In the genomic region with DNA sequence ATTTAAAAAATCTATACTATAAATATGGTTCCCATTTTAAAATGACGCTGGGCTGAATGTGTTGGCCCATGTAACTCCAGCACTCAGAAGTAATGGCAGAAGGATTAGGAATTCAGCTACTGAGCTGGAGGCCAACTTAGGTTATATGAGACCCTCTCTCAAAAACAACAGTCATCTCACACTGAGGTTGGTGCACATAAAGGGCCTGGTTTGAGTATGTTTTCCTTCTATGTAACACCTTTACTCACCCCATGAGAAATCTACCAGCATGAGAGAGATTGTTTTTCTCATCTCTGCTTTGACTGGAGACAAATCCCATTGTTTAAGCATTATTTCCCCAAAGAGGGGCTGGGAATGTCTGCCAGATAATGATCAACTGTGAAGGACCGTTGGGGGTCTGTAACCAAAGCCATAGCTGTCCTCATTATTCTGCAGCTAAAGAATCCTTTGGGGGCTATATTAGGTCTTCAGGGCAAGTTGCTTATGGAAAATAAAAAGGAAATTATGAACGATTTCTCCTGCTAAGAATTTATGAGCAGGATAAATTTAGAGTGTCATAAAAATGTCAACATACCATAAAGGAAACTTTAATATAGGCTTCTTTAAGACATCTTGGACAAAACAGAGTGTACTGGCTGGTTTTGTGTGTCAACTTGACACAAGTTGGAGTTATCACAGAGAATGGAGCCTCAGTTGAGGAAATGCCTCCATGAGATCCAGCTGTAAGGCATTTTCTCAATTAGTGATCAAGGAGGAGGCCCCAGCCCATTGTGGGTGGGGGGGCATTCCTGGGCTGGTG, we compare ENCODE assay signal across 24 mouse cellular contexts.
A peak's percentile ranks its signal among the peaks of the same experiment; 100 is the strongest.
DNase-seq lines count a peak whose midpoint lies in the region; ATAC-seq and TF ChIP-seq lines count a peak whose summit lies in the region.
"Had no signal": no experiment of that assay in that cellular context is flagged by ENCODE, and none has a peak within 500 bp of the region (broad histone marks: within the 10 kb centered on the region; RNA-seq: fewer than 3 reads in every experiment).

No protein-coding gene starts in this region.

- TF ChIP-seq CTCF in cerebellum, adult 2 months (IDR thresholded peaks at IDR 0.05; ENCODE audit: borderline replicate concordance, insufficient read depth, low read depth, low read length) = no peak

- 56% methylated on average over 3 of the region's 3 CpGs for WGBS in neural tube, embryonic 13.5 days
- 46% methylated on average over 3 of the region's 3 CpGs for WGBS in neural tube, embryonic 15.5 days
- 55% methylated on average over 3 of the region's 3 CpGs for WGBS in embryonic facial prominence, embryonic 14.5 days
- 53% methylated on average over 3 of the region's 3 CpGs for WGBS in limb, embryonic 12.5 days
- WGBS in limb, embryonic 15.5 days = 25% methylated on average over 3 of the region's 3 CpGs
- 82% methylated on average over 3 of the region's 3 CpGs for WGBS in cerebellum, adult 2 months

- peak; percentile 43; the same call in 1 of the 2 replicates for ATAC-seq in neural tube, embryonic 13.5 days (ENCODE audit: low read depth)
- no peak for ATAC-seq in neural tube, embryonic 15.5 days (ENCODE audit: low FRiP score)
- ATAC-seq in embryonic facial prominence, embryonic 14.5 days (ENCODE audit: low read depth) = no peak
- peak; percentile 56 for ATAC-seq in limb, embryonic 12.5 days (ENCODE audit: insufficient number of reproducible peaks, insufficient read depth, low FRiP score, low TSS enrichment, low read depth)
- 0 out of 2 replicates have a peak, but pooled peaks have one; percentile 69 for ATAC-seq in limb, embryonic 15.5 days (ENCODE audit: insufficient number of reproducible peaks, low FRiP score, low TSS enrichment, low read depth)
- ATAC-seq: CD4-positive, CD25-positive, alpha-beta regulatory T cell, adult 4 months; forebrain, embryonic 13.5 days; forebrain, postnatal 0 days had no signal

- H3K27me3 ChIP-seq in neural tube, embryonic 13.5 days = no peaks in the 10 kb centered on the region
- H3K27me3 ChIP-seq in neural tube, embryonic 15.5 days (replicated peaks) = no peaks in the 10 kb centered on the region
- H3K27me3 ChIP-seq in embryonic facial prominence, embryonic 14.5 days (replicated peaks; ENCODE audit: control insufficient read depth, insufficient read depth, low read length) = no peaks in the 10 kb centered on the region
- H3K27me3 ChIP-seq in limb, embryonic 12.5 days = no peaks in the 10 kb centered on the region
- no peaks in the 10 kb centered on the region for H3K27me3 ChIP-seq in limb, embryonic 15.5 days
- no peaks in the 10 kb centered on the region for H3K27me3 ChIP-seq in cerebellum, adult 2 months (ENCODE audit: control insufficient read depth, insufficient read depth, low read length)
- H3K27me3 ChIP-seq: embryonic facial prominence, embryonic 13.5 days; forebrain, embryonic 13.5 days; heart, embryonic 13.5 days; hindbrain, embryonic 12.5 days; hindbrain, embryonic 15.5 days had no signal

- no peaks in the 10 kb centered on the region for H3K9me3 ChIP-seq in neural tube, embryonic 13.5 days
- no peaks in the 10 kb centered on the region; the same call in 1 of the 2 replicates for H3K9me3 ChIP-seq in neural tube, embryonic 15.5 days (replicated peaks)
- no peaks in the 10 kb centered on the region for H3K9me3 ChIP-seq in embryonic facial prominence, embryonic 14.5 days (ENCODE audit: control insufficient read depth, low read length)
- H3K9me3 ChIP-seq in limb, embryonic 12.5 days = no peaks in the 10 kb centered on the region
- H3K9me3 ChIP-seq in limb, embryonic 15.5 days = no peaks in the 10 kb centered on the region
- H3K9me3 ChIP-seq: embryonic facial prominence, embryonic 13.5 days; forebrain, embryonic 10.5 days; forebrain, embryonic 13.5 days; heart, embryonic 10.5 days; heart, embryonic 13.5 days; hindbrain, embryonic 12.5 days; hindbrain, embryonic 15.5 days had no signal

- H3K4me3 ChIP-seq in neural tube, embryonic 13.5 days = no peak overlapping the region
- no peak overlapping the region for H3K4me3 ChIP-seq in neural tube, embryonic 15.5 days (replicated peaks)
- no peak overlapping the region for H3K4me3 ChIP-seq in embryonic facial prominence, embryonic 14.5 days (ENCODE audit: low read depth, low read length)
- H3K4me3 ChIP-seq in limb, embryonic 12.5 days (replicated peaks) = no peak overlapping the region
- H3K4me3 ChIP-seq in limb, embryonic 15.5 days = no peak overlapping the region
- no peak overlapping the region for H3K4me3 ChIP-seq in cerebellum, adult 2 months (replicated peaks; ENCODE audit: insufficient read depth, low read depth, low read length)
- H3K4me3 ChIP-seq: embryonic facial prominence, embryonic 13.5 days; forebrain, embryonic 10.5 days; forebrain, embryonic 13.5 days; gastrocnemius, adult 2 months; heart, adult 2 months; heart, embryonic 10.5 days; heart, embryonic 13.5 days; hindbrain, embryonic 12.5 days; hindbrain, embryonic 15.5 days had no signal

- H3K4me2 ChIP-seq in neural tube, embryonic 13.5 days = no peak overlapping the region
- no peak overlapping the region for H3K4me2 ChIP-seq in neural tube, embryonic 15.5 days
- no peak overlapping the region for H3K4me2 ChIP-seq in embryonic facial prominence, embryonic 14.5 days (ENCODE audit: low read depth, low read length)
- no peak overlapping the region for H3K4me2 ChIP-seq in limb, embryonic 12.5 days
- H3K4me2 ChIP-seq in limb, embryonic 15.5 days = no peak overlapping the region
- H3K4me2 ChIP-seq: embryonic facial prominence, embryonic 13.5 days; forebrain, embryonic 13.5 days; heart, embryonic 13.5 days; hindbrain, embryonic 12.5 days; hindbrain, embryonic 15.5 days had no signal

- peak; percentile 28 for DNase-seq in embryonic facial prominence, embryonic 14.5 days (ENCODE audit: low spot score)
- no peak for DNase-seq in cerebellum, adult 2 months
- no peak for DNase-seq in cerebellum, adult 9-11 months
- DNase-seq: adrenal gland, adult 2 months; adrenal gland, postnatal 14 days; cerebellum, adult 11-12 months; cerebellum, adult 9-10 months; cerebellum, postnatal 25 days; forebrain, postnatal 0 days; gastrocnemius, adult 2 months; gastrocnemius, postnatal 25 days; heart, adult 2 months had no signal

- H3K4me1 ChIP-seq in neural tube, embryonic 13.5 days (replicated peaks) = no peaks in the 10 kb centered on the region
- peaks cover 8% of the 10 kb centered on the region; the same call in 1 of the 2 replicates for H3K4me1 ChIP-seq in neural tube, embryonic 15.5 days
- H3K4me1 ChIP-seq in embryonic facial prominence, embryonic 14.5 days (ENCODE audit: control insufficient read depth, insufficient read depth, low read length) = no peaks in the 10 kb centered on the region
- no peaks in the 10 kb centered on the region for H3K4me1 ChIP-seq in limb, embryonic 12.5 days (replicated peaks)
- H3K4me1 ChIP-seq in limb, embryonic 15.5 days = no peaks in the 10 kb centered on the region; the same call in 1 of the 2 replicates
- no peaks in the 10 kb centered on the region for H3K4me1 ChIP-seq in cerebellum, adult 2 months (ENCODE audit: control insufficient read depth, insufficient read depth, low read length)
- H3K4me1 ChIP-seq: embryonic facial prominence, embryonic 13.5 days; forebrain, embryonic 10.5 days; forebrain, embryonic 13.5 days; heart, embryonic 10.5 days; heart, embryonic 13.5 days; hindbrain, embryonic 12.5 days; hindbrain, embryonic 15.5 days had no signal

- no peak for TF ChIP-seq POLR2A in cerebellum, adult 2 months (IDR thresholded peaks at IDR 0.05; ENCODE audit: borderline replicate concordance, insufficient read depth, low read length)

- no peak overlapping the region for H3K9ac ChIP-seq in neural tube, embryonic 13.5 days
- no peak overlapping the region for H3K9ac ChIP-seq in neural tube, embryonic 15.5 days (replicated peaks)
- no peak overlapping the region for H3K9ac ChIP-seq in embryonic facial prominence, embryonic 14.5 days (ENCODE audit: low read depth, low read length)
- H3K9ac ChIP-seq in limb, embryonic 12.5 days (replicated peaks) = no peak overlapping the region
- no peak overlapping the region for H3K9ac ChIP-seq in limb, embryonic 15.5 days
- H3K9ac ChIP-seq: embryonic facial prominence, embryonic 13.5 days; forebrain, embryonic 13.5 days; forebrain, postnatal 0 days; heart, embryonic 13.5 days; hindbrain, embryonic 12.5 days; hindbrain, embryonic 15.5 days had no signal

- no peak overlapping the region for H3K27ac ChIP-seq in neural tube, embryonic 13.5 days (replicated peaks)
- H3K27ac ChIP-seq in neural tube, embryonic 15.5 days (replicated peaks) = no peak overlapping the region
- no peak overlapping the region for H3K27ac ChIP-seq in embryonic facial prominence, embryonic 14.5 days (replicated peaks; ENCODE audit: low read depth, low read length)
- no peak overlapping the region for H3K27ac ChIP-seq in limb, embryonic 12.5 days
- peak overlapping the region; percentile 44; the same call in 1 of the 2 replicates for H3K27ac ChIP-seq in limb, embryonic 15.5 days
- no peak overlapping the region for H3K27ac ChIP-seq in cerebellum, adult 2 months (ENCODE audit: insufficient read depth, low read length)
- H3K27ac ChIP-seq: embryonic facial prominence, embryonic 13.5 days; forebrain, embryonic 10.5 days; forebrain, embryonic 13.5 days; gastrocnemius, adult 2 months; heart, adult 2 months; heart, embryonic 10.5 days; heart, embryonic 13.5 days; hindbrain, embryonic 12.5 days; hindbrain, embryonic 15.5 days had no signal

- H3K36me3 ChIP-seq in neural tube, embryonic 13.5 days = no peaks in the 10 kb centered on the region
- H3K36me3 ChIP-seq in neural tube, embryonic 15.5 days = no peaks in the 10 kb centered on the region
- H3K36me3 ChIP-seq in embryonic facial prominence, embryonic 14.5 days (ENCODE audit: control insufficient read depth, insufficient read depth, low read length) = no peaks in the 10 kb centered on the region
- H3K36me3 ChIP-seq in limb, embryonic 12.5 days = no peaks in the 10 kb centered on the region
- H3K36me3 ChIP-seq in limb, embryonic 15.5 days = no peaks in the 10 kb centered on the region
- H3K36me3 ChIP-seq: embryonic facial prominence, embryonic 13.5 days; forebrain, embryonic 10.5 days; heart, embryonic 10.5 days; heart, embryonic 13.5 days; hindbrain, embryonic 12.5 days; hindbrain, embryonic 15.5 days had no signal

Comparison
In these comparisons a context has a peak if more than half of its experiments do, and no peak if none do; other contexts are left out.
1. ATAC-seq: peak in neural tube, embryonic 13.5 days (single experiment), limb, embryonic 12.5 days (single experiment) and limb, embryonic 15.5 days (single experiment); none in neural tube, embryonic 15.5 days (single experiment) and embryonic facial prominence, embryonic 14.5 days (single experiment).